Mouse (Mus musculus): ENCODE data around the gene Cds1.

GRCm38 (mm10) chr5:101825111-101825911 lies 60.4 kb downstream of the Cds1 start:
- TF ChIP-seq CTCF (IDR thresholded peaks at IDR 0.05) (no peak), EP300 (IDR thresholded peaks at IDR 0.05) (no peak)

Measured in lung, postnatal 0 days (tissue).